ENCODE assay signal across 26 mouse cellular contexts in the genomic region with DNA sequence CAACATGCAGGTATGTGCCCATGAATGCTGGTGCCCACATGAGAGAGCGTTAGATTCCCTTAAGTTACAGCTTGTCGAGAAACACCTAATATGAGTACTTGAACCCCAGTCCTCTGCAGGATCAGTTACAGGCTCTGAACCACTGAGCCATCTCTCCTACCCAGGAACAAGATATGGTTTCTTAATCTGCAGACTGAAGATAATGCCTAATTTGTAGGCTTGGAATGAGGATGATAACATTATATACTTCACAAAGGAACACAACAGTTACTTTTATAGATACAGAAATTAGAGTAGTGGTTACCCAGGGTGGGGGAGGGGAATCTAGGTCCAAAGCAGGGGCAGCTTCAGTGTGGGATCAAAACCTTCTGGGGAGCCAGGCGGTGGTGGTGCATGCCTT. TPM values are rescaled to one million over a fixed set of nuclear protein-coding genes. Genes with fewer than 3 reads are reported as not detected.
DNase-seq lines count a peak whose midpoint lies in the region; ATAC-seq and TF ChIP-seq lines count a peak whose summit lies in the region.
"Had no signal": no experiment of that assay in that cellular context is flagged by ENCODE, and none has a peak within 500 bp of the region (broad histone marks: within the 10 kb centered on the region; RNA-seq: fewer than 3 reads in every experiment).

No protein-coding gene starts in this region.

- WGBS in liver, embryonic 11.5 days: 72% methylated on average over 3 of the region's 3 CpGs
- 39% methylated on average over 3 of the region's 3 CpGs for WGBS in liver, embryonic 14.5 days (ENCODE audit: insufficient replicate concordance)

- DNase-seq in liver, embryonic 11.5 days (ENCODE audit: low spot score): no peak
- DNase-seq in liver: no peak
- no peak for DNase-seq in liver, embryonic 14.5 days (ENCODE audit: low read depth in 3 of 3, low spot score in 3 of 3)
- DNase-seq in heart, postnatal 14 days: no peak
- no peak for DNase-seq in gastrocnemius, adult 8-10 months (ENCODE audit: low spot score in 2 of 2)
- DNase-seq: adrenal gland, adult 8-10 months; adrenal gland, postnatal 25 days; cerebellum, adult 11-12 months; cerebellum, adult 8-10 months; cerebellum, postnatal 10 days; cerebellum, postnatal 36 days; embryo, embryonic 11 days; gastrocnemius, postnatal 10 days; gastrocnemius, postnatal 36 days; heart, adult 2 months had no signal

- peaks cover 16% of the 10 kb centered on the region for H3K4me1 ChIP-seq in liver, embryonic 11.5 days (replicated peaks; ENCODE audit: control insufficient read depth, insufficient read depth, low read length)
- H3K4me1 ChIP-seq in liver, embryonic 14.5 days (replicated peaks; ENCODE audit: control insufficient read depth in 2 of 2, insufficient read depth in 2 of 2, low read length in 1 of 2): peaks cover 2 to 20% of the 10 kb centered on the region in 2 experiments; a peak in 2 of 4 replicates

- no peak overlapping the region for H3K4me2 ChIP-seq in liver, embryonic 11.5 days
- H3K4me2 ChIP-seq in liver, embryonic 14.5 days (ENCODE audit: low read depth): no peak overlapping the region
- H3K4me2 ChIP-seq: embryonic facial prominence, embryonic 13.5 days; forebrain, embryonic 12.5 days; forebrain, embryonic 15.5 days; heart, embryonic 13.5 days; hindbrain, embryonic 12.5 days; hindbrain, embryonic 15.5 days had no signal

- no peak for TF ChIP-seq CTCF in liver, embryonic 14.5 days (IDR thresholded peaks at IDR 0.05; ENCODE audit: low read depth)

- H3K36me3 ChIP-seq in liver, embryonic 11.5 days (ENCODE audit: control insufficient read depth, insufficient read depth, low read length): no peaks in the 10 kb centered on the region
- H3K36me3 ChIP-seq in liver, embryonic 14.5 days (replicated peaks; ENCODE audit: control insufficient read depth, insufficient read depth, low read depth): no peaks in the 10 kb centered on the region
- H3K36me3 ChIP-seq: embryonic facial prominence, embryonic 10.5 days; embryonic facial prominence, embryonic 13.5 days; forebrain, embryonic 12.5 days; forebrain, embryonic 15.5 days; heart, embryonic 10.5 days; heart, embryonic 13.5 days; hindbrain, embryonic 12.5 days; hindbrain, embryonic 15.5 days had no signal

- no peak overlapping the region for H3K4me3 ChIP-seq in liver, embryonic 11.5 days (ENCODE audit: low read depth, low read length)
- no peak overlapping the region for H3K4me3 ChIP-seq in liver, embryonic 14.5 days (ENCODE audit: insufficient read depth in 1 of 2, low read depth in 2 of 2, low read length in 2 of 2)
- H3K4me3 ChIP-seq: embryonic facial prominence, embryonic 10.5 days; embryonic facial prominence, embryonic 13.5 days; erythroblast, embryonic 14.5 days; forebrain, embryonic 12.5 days; forebrain, embryonic 15.5 days; heart, adult 2 months; heart, embryonic 10.5 days; heart, embryonic 13.5 days; hindbrain, embryonic 12.5 days; hindbrain, embryonic 15.5 days had no signal

- H3K27ac ChIP-seq in liver, embryonic 11.5 days (ENCODE audit: low read depth, low read length): no peak overlapping the region; the same call in 1 of the 2 replicates
- H3K27ac ChIP-seq in liver, embryonic 14.5 days: no peak overlapping the region
- H3K27ac ChIP-seq: embryonic facial prominence, embryonic 10.5 days; embryonic facial prominence, embryonic 13.5 days; forebrain, embryonic 12.5 days; forebrain, embryonic 15.5 days; heart, adult 2 months; heart, embryonic 10.5 days; heart, embryonic 13.5 days; hindbrain, embryonic 12.5 days; hindbrain, embryonic 15.5 days had no signal

- TF ChIP-seq EP300 in liver, embryonic 14.5 days (IDR thresholded peaks at IDR 0.05; ENCODE audit: low read depth): peak; percentile 59

- H3K9ac ChIP-seq in liver, embryonic 11.5 days (ENCODE audit: low read depth, low read length): no peak overlapping the region
- H3K9ac ChIP-seq in liver, embryonic 14.5 days (replicated peaks): no peak overlapping the region
- H3K9ac ChIP-seq: embryonic facial prominence, embryonic 13.5 days; forebrain, embryonic 12.5 days; forebrain, embryonic 15.5 days; heart, embryonic 13.5 days; hindbrain, embryonic 12.5 days; hindbrain, embryonic 15.5 days had no signal

- intact Hi-C loops in heart, postnatal 14 days (cut with DNase I): no loop called here

- H3K9me3 ChIP-seq in liver, embryonic 11.5 days (ENCODE audit: control insufficient read depth, low read length): no peaks in the 10 kb centered on the region
- H3K9me3 ChIP-seq in liver, embryonic 14.5 days (ENCODE audit: control insufficient read depth, low read length): no peaks in the 10 kb centered on the region
- H3K9me3 ChIP-seq: embryonic facial prominence, embryonic 10.5 days; embryonic facial prominence, embryonic 13.5 days; forebrain, embryonic 12.5 days; forebrain, embryonic 15.5 days; heart, embryonic 10.5 days; heart, embryonic 13.5 days; hindbrain, embryonic 12.5 days; hindbrain, embryonic 15.5 days had no signal

- ATAC-seq in liver, embryonic 11.5 days (replicated peaks; ENCODE audit: low FRiP score): peak; percentile 53; the same call in 1 of the 2 replicates
- peak; percentile 66 for ATAC-seq in liver, embryonic 14.5 days (ENCODE audit: insufficient read depth)
- ATAC-seq in megakaryocyte progenitor cell, adult 5-6 weeks (replicated peaks; ENCODE audit: poor library complexity): peak; percentile 52
- ATAC-seq: forebrain, embryonic 15.5 days had no signal

- H3K27me3 ChIP-seq in liver, embryonic 11.5 days (replicated peaks; ENCODE audit: control insufficient read depth, insufficient read depth, low read length): peaks cover 27% of the 10 kb centered on the region
- peaks cover 12% of the 10 kb centered on the region for H3K27me3 ChIP-seq in liver, embryonic 14.5 days (ENCODE audit: control insufficient read depth, insufficient read depth, low read length)

RNA-seq across cellular contexts. Expression of a gene that starts 2.2 kb away (rescaled TPM):
- polyA plus RNA-seq in liver, embryonic 11.5 days (2014; fragmentation: Nextera tagmentation; extraction: Ambion mirVana): 4.7 and 5.2 TPM in 2 replicates
- polyA plus RNA-seq in liver, embryonic 14.5 days (2012; rRNA removed): 0.84 and 0.94 TPM in 2 replicates
- polyA plus RNA-seq in liver, embryonic 14.5 days (2014; fragmentation: Nextera tagmentation; extraction: Ambion mirVana): 1.5 and 1.6 TPM in 2 replicates
- 0.67 TPM in 1 of 2 replicates, not detected in the other for total RNA-seq in megakaryocyte progenitor cell, adult 5-6 weeks (2015)
- not detected in 2 replicates for total RNA-seq in megakaryocyte progenitor cell, adult 5-6 weeks (2017)
- 1 to 10 TPM; 3.3 to 4.0 TPM for total RNA-seq in heart, postnatal 14 days (2021)
- total RNA-seq in gastrocnemius, adult 8-10 months (2022): under 1 TPM; 0.49 to 0.85 (median 0.74) TPM
- total RNA-seq: granulocyte monocyte progenitor cell, adult 5-6 weeks had no signal
- polyA plus RNA-seq: erythroblast, embryonic 14.5 days had no signal

RNA-seq across cellular contexts. Expression of a gene that starts 12.6 kb away (rescaled TPM):
- polyA plus RNA-seq in liver, embryonic 11.5 days (2014; fragmentation: Nextera tagmentation; extraction: Ambion mirVana): 7.1 and 7.4 TPM in 2 replicates
- polyA plus RNA-seq in liver, embryonic 14.5 days (2012; rRNA removed): 1.3 and 1.7 TPM in 2 replicates
- 1.3 TPM in 2 replicates for polyA plus RNA-seq in liver, embryonic 14.5 days (2014; fragmentation: Nextera tagmentation; extraction: Ambion mirVana)
- total RNA-seq in megakaryocyte progenitor cell, adult 5-6 weeks (2015): 8.2 and 9.8 TPM in 2 replicates
- total RNA-seq in megakaryocyte progenitor cell, adult 5-6 weeks (2017): 4.3 and 6.0 TPM in 2 replicates
- total RNA-seq in heart, postnatal 14 days (2021): 1 to 10 TPM; 6.0 to 6.3 TPM
- total RNA-seq in gastrocnemius, adult 8-10 months (2022): 10 to 100 TPM in 2 of 4 experiments, 1 to 10 TPM in 2; 7.9 to 10.8 (median 9.8) TPM

RNA-seq across cellular contexts. Expression of a gene that starts 44.4 kb away (rescaled TPM):
- polyA plus RNA-seq in liver, embryonic 11.5 days (2014; fragmentation: Nextera tagmentation; extraction: Ambion mirVana): 101 and 106 TPM in 2 replicates
- polyA plus RNA-seq in liver, embryonic 14.5 days (2012; rRNA removed): 6.3 and 9.2 TPM in 2 replicates
- 20.3 and 22.1 TPM in 2 replicates for polyA plus RNA-seq in liver, embryonic 14.5 days (2014; fragmentation: Nextera tagmentation; extraction: Ambion mirVana)
- 42.6 and 55.9 TPM in 2 replicates for total RNA-seq in megakaryocyte progenitor cell, adult 5-6 weeks (2015)
- total RNA-seq in megakaryocyte progenitor cell, adult 5-6 weeks (2017): 113 and 168 TPM in 2 replicates
- total RNA-seq in heart, postnatal 14 days (2021): 10 to 100 TPM; 78.3 to 88.3 TPM
- total RNA-seq in gastrocnemius, adult 8-10 months (2022): 10 to 100 TPM; 57.0 to 71.2 (median 62.4) TPM

RNA-seq across cellular contexts. Expression of a gene that starts 45.6 kb away (rescaled TPM):
- polyA plus RNA-seq in liver, embryonic 11.5 days (2014; fragmentation: Nextera tagmentation; extraction: Ambion mirVana): 90.4 and 91.6 TPM in 2 replicates
- polyA plus RNA-seq in liver, embryonic 14.5 days (2012; rRNA removed): 18.9 and 21.5 TPM in 2 replicates
- polyA plus RNA-seq in liver, embryonic 14.5 days (2014; fragmentation: Nextera tagmentation; extraction: Ambion mirVana): 49.9 and 55.1 TPM in 2 replicates
- total RNA-seq in megakaryocyte progenitor cell, adult 5-6 weeks (2015): 32.7 and 51.4 TPM in 2 replicates
- 9.1 and 18.1 TPM in 2 replicates for total RNA-seq in megakaryocyte progenitor cell, adult 5-6 weeks (2017)
- 10 to 100 TPM; 70.4 to 74.2 TPM for total RNA-seq in heart, postnatal 14 days (2021)
- 100 to 1,000 TPM; 163 to 198 (median 181) TPM for total RNA-seq in gastrocnemius, adult 8-10 months (2022)
